Mouse (Mus musculus): ENCODE measurements at regions not wholly inside any gene's neighbourhood (a gene's known extent, or its start where the extent isn't known, plus 50 kb on each side); places are given as distances from the start of the nearest gene placed in this dataset.

DNA sequence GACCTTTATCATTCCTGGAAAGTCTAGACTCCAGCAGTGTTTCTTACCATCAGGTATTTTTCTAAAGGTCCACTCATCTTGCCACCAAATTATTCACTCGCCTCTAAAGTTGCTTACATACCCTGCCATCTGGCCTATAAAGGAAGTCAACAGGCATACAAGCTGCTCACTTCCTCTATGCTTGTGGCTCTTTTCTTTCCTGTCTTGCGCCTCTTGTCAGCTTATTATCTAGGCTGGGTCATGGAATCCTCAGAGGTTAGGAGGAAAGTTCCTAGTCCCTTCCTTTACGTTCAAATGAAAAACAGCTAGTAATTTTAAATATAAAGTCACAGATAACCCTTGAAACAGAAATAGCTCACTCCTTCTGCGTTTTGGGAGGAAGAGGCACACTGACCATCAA lies 97.9 kb downstream of the Lipi start:
- peaks cover 3% of the 10 kb centered on the region; the same call in 1 of the 2 replicates for H3K9me3 ChIP-seq
- H3K27ac ChIP-seq (replicated peaks) = no peak overlapping the region
- no peak overlapping the region for H3K4me2 ChIP-seq
- H3K27me3 ChIP-seq = no peaks in the 10 kb centered on the region
- H3K4me3 ChIP-seq = no peak overlapping the region
- no peaks in the 10 kb centered on the region for H3K4me1 ChIP-seq (replicated peaks)
- no peaks in the 10 kb centered on the region for H3K36me3 ChIP-seq
- ATAC-seq (ENCODE audit: low FRiP score, low read depth) = no peak
- no peak overlapping the region for H3K9ac ChIP-seq
- 81% methylated on average over 4 of the region's 4 CpGs for WGBS

DNA sequence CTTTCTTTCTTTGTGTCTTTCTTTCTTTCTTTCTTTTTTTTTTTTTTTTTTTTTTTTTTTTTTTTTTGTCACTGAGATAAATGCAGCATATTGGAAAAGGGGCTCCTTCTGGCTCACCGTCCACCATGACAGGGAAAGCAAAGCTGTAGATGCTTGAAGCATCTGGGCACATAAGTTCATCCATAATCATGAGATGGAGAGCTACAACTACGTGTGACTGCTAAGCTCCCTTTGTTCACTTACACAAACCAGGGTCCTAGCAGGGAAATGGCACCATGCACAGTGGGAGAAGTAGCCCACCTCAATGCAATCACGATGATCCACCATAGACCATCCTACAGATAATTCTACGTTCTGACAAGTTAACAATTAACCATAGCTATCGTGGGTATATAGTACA lies 102.0 kb downstream of the Lipi start:
- H3K9me3 ChIP-seq = no peaks in the 10 kb centered on the region
- no peak overlapping the region for H3K4me2 ChIP-seq
- no peak overlapping the region for H3K27ac ChIP-seq (replicated peaks)
- H3K4me1 ChIP-seq (replicated peaks) = no peaks in the 10 kb centered on the region
- no peaks in the 10 kb centered on the region for H3K27me3 ChIP-seq
- H3K4me3 ChIP-seq = no peak overlapping the region
- H3K9ac ChIP-seq = no peak overlapping the region
- no peaks in the 10 kb centered on the region for H3K36me3 ChIP-seq
- WGBS = 76% methylated on average over 5 of the region's 5 CpGs
- no peak for ATAC-seq (ENCODE audit: low FRiP score, low read depth)

DNA sequence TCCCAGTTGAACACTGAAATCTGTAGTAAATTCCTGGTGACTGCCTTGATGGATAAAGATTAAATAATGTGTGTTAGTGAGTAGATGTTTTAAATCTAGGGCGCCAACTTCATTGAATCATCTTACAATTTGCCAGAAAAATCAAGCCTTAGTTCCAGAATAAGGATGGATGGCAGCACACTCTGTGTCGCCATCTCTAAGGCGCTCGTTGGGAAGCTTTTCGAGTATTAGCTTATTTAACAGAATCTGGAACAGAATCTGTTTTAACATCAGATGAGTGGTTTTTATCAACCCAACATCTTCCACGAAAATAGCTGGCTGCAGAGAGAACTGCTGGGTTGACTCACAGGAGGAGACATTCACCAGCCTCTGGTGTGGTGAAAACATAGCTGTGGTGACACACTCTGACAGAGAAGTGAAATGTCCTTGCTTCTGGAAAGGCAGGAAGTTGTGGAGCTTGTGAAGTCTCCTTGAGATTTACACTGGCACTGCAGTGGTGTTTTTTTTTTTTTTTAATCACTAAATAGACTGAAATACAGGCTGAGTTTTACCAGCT lies 120.4 kb downstream of the Lipi start:
- H3K4me2 ChIP-seq = no peak overlapping the region
- H3K27ac ChIP-seq (replicated peaks) = no peak overlapping the region
- no peak overlapping the region for H3K9ac ChIP-seq
- H3K9me3 ChIP-seq = no peaks in the 10 kb centered on the region
- H3K27me3 ChIP-seq = no peaks in the 10 kb centered on the region
- H3K4me1 ChIP-seq (replicated peaks) = no peaks in the 10 kb centered on the region
- no peak overlapping the region for H3K4me3 ChIP-seq
- no peaks in the 10 kb centered on the region for H3K36me3 ChIP-seq
- ATAC-seq (ENCODE audit: low FRiP score, low read depth) = no peak
- WGBS = 91% methylated on average over 6 of the region's 6 CpGs

DNA sequence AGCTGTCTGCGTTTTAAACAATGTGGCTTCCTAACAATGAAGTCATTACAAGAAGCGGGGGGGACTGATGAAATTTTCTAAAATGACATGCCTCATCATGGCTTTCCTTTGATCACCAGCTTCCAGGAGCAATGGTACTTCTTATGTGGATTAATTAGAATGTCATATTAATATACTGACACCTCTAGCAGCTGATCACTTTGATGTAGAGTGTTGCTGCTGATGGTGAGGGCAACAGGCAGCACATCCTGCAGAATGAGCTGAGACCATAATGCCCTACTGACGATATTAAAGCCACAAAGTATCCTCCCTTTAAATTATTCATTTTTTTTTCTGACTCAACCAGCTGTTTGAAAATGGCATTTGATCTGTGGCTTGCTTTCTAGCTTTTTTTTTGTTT lies 123.7 kb downstream of the Lipi start:
- H3K4me3 ChIP-seq = no peak overlapping the region
- ATAC-seq (ENCODE audit: low FRiP score, low read depth) = no peak
- H3K4me2 ChIP-seq = no peak overlapping the region
- H3K27me3 ChIP-seq = no peaks in the 10 kb centered on the region
- no peaks in the 10 kb centered on the region for H3K4me1 ChIP-seq (replicated peaks)
- H3K27ac ChIP-seq (replicated peaks) = no peak overlapping the region
- no peak overlapping the region for H3K9ac ChIP-seq
- WGBS = 65% methylated on average over 3 of the region's 3 CpGs
- no peaks in the 10 kb centered on the region for H3K9me3 ChIP-seq
- H3K36me3 ChIP-seq = no peaks in the 10 kb centered on the region

DNA sequence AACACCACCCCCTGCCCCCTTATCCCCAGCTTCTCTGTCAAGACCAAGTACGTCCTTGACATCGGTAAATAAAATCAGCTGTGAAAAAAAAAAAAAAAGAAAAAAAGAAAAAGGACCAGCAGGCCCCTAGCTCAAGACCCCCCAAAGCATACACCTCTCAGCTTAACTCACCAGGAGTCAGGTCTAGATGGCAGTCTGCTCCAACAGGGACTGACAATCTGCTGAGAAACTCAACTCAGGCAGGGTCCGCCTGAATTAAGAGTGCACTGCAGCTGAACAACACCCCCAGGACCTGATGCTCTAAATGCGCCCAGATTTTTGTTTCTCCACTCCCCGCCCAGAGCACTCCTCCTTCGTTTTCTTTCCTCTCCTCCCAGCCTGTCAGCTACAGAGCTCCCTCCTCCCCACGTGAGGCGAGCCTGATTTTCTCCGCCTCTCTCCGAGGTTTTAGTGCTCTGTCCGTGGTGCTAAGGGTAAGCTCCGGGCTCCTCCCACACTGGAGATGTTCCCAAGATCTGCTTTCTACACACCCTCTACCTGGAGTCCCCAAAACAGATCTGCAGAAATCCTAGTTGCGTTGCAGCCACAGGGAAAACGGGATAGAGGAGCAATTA lies 138.9 kb downstream of the Lipi start:
- Histone ChIP-seq H3K9me3 (no peaks in the 10 kb centered on the region), H3K36me3 (no peaks in the 10 kb centered on the region), H3K27me3 (no peaks in the 10 kb centered on the region), H3K4me2 (peak overlapping the region; percentile 65), H3K27ac (replicated peaks) (no peak overlapping the region), H3K4me1 (replicated peaks) (no peaks in the 10 kb centered on the region), H3K9ac (peak overlapping the region; percentile 39), H3K4me3 (peak overlapping the region; percentile 41)
- ATAC-seq (ENCODE audit: low FRiP score, low read depth) = peak; percentile 76
- under 1% methylated on average over 14 of the region's 14 CpGs for WGBS

DNA sequence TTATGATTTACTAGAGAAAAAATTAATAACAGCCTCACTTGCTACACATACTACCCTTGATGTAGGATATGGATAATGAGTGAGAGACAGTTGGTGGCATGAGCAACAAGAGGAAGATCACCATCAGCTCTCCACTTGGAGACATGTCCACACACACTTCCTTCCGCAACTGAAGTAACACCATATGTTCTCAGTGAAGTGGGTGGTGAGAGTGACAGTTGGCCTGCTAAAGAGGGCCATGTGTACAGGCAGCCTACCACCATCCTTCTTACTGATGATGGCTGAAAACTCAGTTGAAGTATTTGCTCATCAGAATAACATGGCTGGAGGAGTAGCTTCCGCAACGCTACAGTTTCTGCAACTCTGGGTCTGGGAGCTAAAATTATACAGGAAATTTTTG lies 146.6 kb downstream of the Lipi start:
- no peak for ATAC-seq (ENCODE audit: low FRiP score, low read depth)
- WGBS = 93% methylated on average over 3 of the region's 3 CpGs

DNA sequence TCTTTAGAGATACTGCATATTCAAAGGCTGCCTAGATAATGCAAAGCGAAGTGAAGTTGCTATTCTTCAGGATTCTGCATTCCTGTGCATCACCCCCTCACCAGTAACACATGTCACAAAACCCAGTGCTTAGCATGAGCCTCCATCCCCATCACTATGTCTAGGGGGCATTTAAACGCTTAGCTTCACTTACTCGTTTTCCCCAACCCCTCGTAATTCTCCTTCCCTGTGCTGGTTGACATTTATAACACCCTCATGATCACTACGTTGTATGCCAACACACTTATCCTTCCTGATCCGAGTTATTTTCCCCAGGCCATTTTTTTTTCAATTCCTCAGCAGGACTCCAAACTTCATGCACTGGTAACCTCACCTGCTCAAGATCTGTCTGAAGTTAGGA lies 152.6 kb downstream of the Lipi start:
- H3K27me3 ChIP-seq = no peaks in the 10 kb centered on the region
- H3K27ac ChIP-seq (replicated peaks) = no peak overlapping the region
- no peak overlapping the region for H3K4me2 ChIP-seq
- H3K9me3 ChIP-seq = no peaks in the 10 kb centered on the region
- no peak overlapping the region for H3K9ac ChIP-seq
- no peaks in the 10 kb centered on the region for H3K36me3 ChIP-seq
- no peak for ATAC-seq (ENCODE audit: low FRiP score, low read depth)
- H3K4me3 ChIP-seq = no peak overlapping the region
- 66% methylated on average over 6 of the region's 6 CpGs for WGBS
- no peaks in the 10 kb centered on the region for H3K4me1 ChIP-seq (replicated peaks)

More for the DNA sequence above, 146.6 kb downstream of the Lipi start:
- Histone ChIP-seq H3K9ac (no peak overlapping the region), H3K27me3 (no peaks in the 10 kb centered on the region), H3K4me2 (no peak overlapping the region), H3K4me3 (no peak overlapping the region), H3K27ac (replicated peaks) (no peak overlapping the region), H3K36me3 (no peaks in the 10 kb centered on the region), H3K4me1 (replicated peaks) (no peaks in the 10 kb centered on the region), H3K9me3 (no peaks in the 10 kb centered on the region)

DNA sequence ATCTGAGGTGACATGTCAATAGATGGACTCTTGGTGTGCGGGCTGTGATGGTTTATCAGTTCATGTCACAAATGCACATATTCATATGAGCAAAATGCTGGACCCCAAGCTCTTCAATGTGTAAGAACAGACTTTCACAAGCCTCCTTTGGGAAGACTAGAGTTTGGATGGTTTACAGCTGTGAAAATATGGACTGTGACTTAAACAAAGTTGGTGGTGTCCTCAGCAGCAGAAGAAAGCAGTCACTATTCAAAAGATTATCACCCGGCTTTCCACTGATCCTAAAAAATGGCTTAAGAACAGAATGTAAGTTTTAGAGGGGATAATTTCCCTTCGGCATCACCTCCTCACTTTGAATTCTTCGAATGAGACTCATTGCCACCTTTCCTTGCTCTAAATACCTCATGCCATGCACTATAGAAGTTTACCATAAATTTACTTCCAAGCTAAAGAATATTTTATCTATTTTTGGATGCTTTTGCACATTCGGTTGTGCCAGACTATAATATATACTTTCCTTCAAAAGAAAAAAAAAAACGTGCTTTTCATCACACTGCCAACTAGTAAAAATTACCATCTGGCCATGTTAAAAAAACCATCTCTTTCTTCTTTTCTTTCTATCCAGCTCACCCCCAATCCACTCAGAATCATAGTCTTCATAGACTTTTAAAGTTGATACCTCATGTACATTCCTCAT lies 201.2 kb downstream of the Lipi start:
- Histone ChIP-seq H3K27me3 (no peaks in the 10 kb centered on the region), H3K9me3 (no peaks in the 10 kb centered on the region), H3K36me3 (no peaks in the 10 kb centered on the region), H3K4me3 (no peak overlapping the region), H3K4me1 (replicated peaks) (no peaks in the 10 kb centered on the region), H3K4me2 (no peak overlapping the region), H3K9ac (no peak overlapping the region), H3K27ac (replicated peaks) (no peak overlapping the region)
- WGBS = 87% methylated on average over 6 of the region's 6 CpGs
- ATAC-seq (ENCODE audit: low FRiP score, low read depth) = no peak

DNA sequence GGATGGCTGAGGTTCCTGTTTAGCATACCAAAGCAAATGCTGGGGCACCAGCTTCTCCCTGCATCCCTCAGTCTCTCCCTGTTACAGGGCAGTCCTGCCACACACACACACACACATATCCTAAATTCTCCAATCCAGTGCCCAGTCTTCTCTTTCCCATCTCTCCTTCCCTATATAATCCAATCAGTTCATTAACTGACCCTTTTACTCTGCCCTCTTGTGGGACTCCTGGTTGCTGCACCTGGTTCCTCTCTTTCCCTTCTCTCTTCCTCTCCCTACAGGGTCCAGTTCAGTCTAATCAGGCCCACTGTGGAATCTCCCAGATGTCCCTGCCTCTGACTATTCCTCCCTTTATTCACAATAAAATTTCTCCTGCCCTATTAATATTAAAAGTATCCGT lies 204.7 kb downstream of the Lipi start:
- no peak overlapping the region for H3K4me2 ChIP-seq
- 58% methylated on average over 1 of the region's 1 CpGs for WGBS
- no peak overlapping the region for H3K4me3 ChIP-seq
- no peaks in the 10 kb centered on the region for H3K36me3 ChIP-seq
- no peaks in the 10 kb centered on the region for H3K27me3 ChIP-seq
- ATAC-seq (ENCODE audit: low FRiP score, low read depth) = no peak
- H3K9ac ChIP-seq = no peak overlapping the region
- H3K9me3 ChIP-seq = no peaks in the 10 kb centered on the region
- H3K27ac ChIP-seq (replicated peaks) = no peak overlapping the region
- H3K4me1 ChIP-seq (replicated peaks) = no peaks in the 10 kb centered on the region

DNA sequence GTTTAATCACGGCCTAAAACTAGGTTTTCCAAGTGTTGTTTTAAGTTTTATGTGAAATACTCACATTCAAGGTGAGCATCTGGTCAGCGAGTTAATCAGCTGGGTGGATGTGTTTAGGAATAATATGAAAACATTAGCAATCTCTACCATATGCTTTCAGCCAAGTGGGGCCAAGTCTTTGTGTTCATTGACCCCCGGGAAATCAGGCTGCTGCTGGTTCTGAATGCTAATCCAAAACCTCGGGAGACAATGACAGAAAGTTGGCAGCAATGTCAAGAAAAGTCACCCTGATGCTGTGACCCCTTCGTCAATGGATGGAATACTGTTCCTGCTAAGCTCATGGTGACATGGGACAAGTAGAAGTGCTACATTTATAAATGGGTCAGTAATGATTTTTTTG lies 216.2 kb downstream of the Lipi start:
- no peak overlapping the region for H3K4me2 ChIP-seq
- 37% methylated on average over 5 of the region's 5 CpGs for WGBS
- 0 out of 2 replicates have a peak, but pooled peaks have one; percentile 27 for ATAC-seq (ENCODE audit: low FRiP score, low read depth)

DNA sequence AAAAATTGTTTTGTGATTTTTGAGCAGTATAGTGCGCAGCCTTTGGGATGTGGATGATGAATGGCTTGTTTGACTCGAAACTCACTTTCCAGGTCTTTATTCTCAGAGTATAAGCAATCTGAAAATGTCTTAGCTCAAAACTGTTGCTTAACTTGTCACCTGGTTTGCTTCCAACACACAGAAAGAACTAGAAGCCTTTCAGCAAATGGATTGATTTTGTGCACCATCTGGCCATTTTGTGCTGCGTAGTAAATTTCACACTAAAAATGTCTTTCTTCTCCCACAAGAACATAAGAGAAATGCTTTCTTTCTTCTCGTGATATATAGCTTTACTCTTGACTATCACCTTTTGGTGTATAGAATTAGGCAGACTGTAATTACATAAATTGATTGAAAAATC lies 219.1 kb downstream of the Lipi start:
- Histone ChIP-seq H3K4me1 (replicated peaks) (peaks cover 7% of the 10 kb centered on the region), H3K4me2 (no peak overlapping the region), H3K4me3 (no peak overlapping the region), H3K27me3 (no peaks in the 10 kb centered on the region), H3K9ac (no peak overlapping the region), H3K27ac (replicated peaks) (no peak overlapping the region), H3K9me3 (no peaks in the 10 kb centered on the region), H3K36me3 (no peaks in the 10 kb centered on the region)
- 88% methylated on average over 4 of the region's 4 CpGs for WGBS
- ATAC-seq (ENCODE audit: low FRiP score, low read depth) = no peak

More for the DNA sequence above, 216.2 kb downstream of the Lipi start:
- H3K9me3 ChIP-seq = no peaks in the 10 kb centered on the region
- H3K4me3 ChIP-seq = no peak overlapping the region
- no peak overlapping the region for H3K9ac ChIP-seq
- no peaks in the 10 kb centered on the region for H3K36me3 ChIP-seq
- H3K4me1 ChIP-seq (replicated peaks) = peaks cover 7% of the 10 kb centered on the region
- no peaks in the 10 kb centered on the region for H3K27me3 ChIP-seq
- no peak overlapping the region for H3K27ac ChIP-seq (replicated peaks)

DNA sequence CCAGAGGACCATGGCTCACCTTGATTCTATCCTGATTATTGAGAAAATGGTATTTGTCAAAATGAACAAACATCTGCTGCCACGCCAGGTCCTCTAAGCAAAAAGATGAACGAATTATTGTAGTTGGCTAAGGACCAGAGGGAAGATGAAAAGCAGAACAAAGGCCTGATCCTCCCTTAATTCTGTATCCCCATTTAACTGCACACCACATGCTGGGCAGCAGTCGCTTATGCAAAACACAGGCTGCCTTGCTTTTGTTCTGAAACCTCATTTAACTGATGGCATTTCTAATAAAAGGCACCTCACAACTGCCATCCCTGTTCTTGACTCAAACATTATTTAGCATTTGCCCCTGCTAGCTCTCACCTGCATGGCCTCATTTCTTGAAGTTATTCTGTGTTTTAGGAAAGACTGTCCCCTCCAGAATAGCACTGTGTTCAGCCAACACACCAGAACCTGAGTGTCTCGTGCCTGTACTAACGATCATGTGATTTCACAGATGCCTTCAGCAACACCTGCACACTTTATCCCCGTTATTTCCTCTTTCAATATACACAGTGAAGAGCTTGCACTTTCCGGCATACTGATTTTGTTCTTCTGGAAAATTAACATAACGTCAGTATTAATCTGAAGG lies 220.4 kb downstream of the Lipi start:
- no peaks in the 10 kb centered on the region for H3K36me3 ChIP-seq
- H3K4me1 ChIP-seq (replicated peaks) = peaks cover 7% of the 10 kb centered on the region
- H3K27me3 ChIP-seq = no peaks in the 10 kb centered on the region
- no peak overlapping the region for H3K4me2 ChIP-seq
- H3K27ac ChIP-seq (replicated peaks) = peak overlapping the region; percentile 7; the same call in 1 of the 2 replicates
- WGBS = 32% methylated on average over 8 of the region's 8 CpGs
- H3K9me3 ChIP-seq = no peaks in the 10 kb centered on the region
- H3K9ac ChIP-seq = no peak overlapping the region
- no peak overlapping the region for H3K4me3 ChIP-seq
- ATAC-seq (ENCODE audit: low FRiP score, low read depth) = no peak
